Mouse (Mus musculus): ENCODE results near the gene Hyal4. TPM values are rescaled to one million over a fixed set of nuclear protein-coding genes. Genes with fewer than 3 reads are reported as not detected.

Gene Hyal4
- total and polyA plus RNA-seq, 2 experiments from 2014 or later: not detected

GRCm38 (mm10) chr6:24759281-24759680, 11.2 kb downstream of the Hyal4 start:
- WGBS: 90% methylated on average over 3 of the region's 3 CpGs
- Histone ChIP-seq H3K9me3 (ENCODE audit: low read length) (no peaks in the 10 kb centered on the region), H3K27me3 (ENCODE audit: insufficient read depth, low read length) (no peaks in the 10 kb centered on the region), H3K4me3 (ENCODE audit: low read depth, low read length) (no peak overlapping the region), H3K36me3 (ENCODE audit: insufficient read depth) (no peaks in the 10 kb centered on the region), H3K9ac (no peak overlapping the region), H3K4me1 (ENCODE audit: insufficient read depth) (no peaks in the 10 kb centered on the region), H3K4me2 (ENCODE audit: low read depth) (no peak overlapping the region), H3K27ac (ENCODE audit: low read depth, low read length) (no peak overlapping the region)
- no peak for TF ChIP-seq CTCF (IDR thresholded peaks at IDR 0.05; ENCODE audit: low read depth)
- ATAC-seq: no peak
- no peak for DNase-seq

GRCm38 (mm10) chr6:24766261-24766660, 18.1 kb downstream of the Hyal4 start:
- TF ChIP-seq CTCF (IDR thresholded peaks at IDR 0.05; ENCODE audit: low read depth): no peak
- Histone ChIP-seq H3K4me1 (ENCODE audit: insufficient read depth) (no peaks in the 10 kb centered on the region), H3K9ac (no peak overlapping the region), H3K9me3 (ENCODE audit: low read length) (no peaks in the 10 kb centered on the region), H3K4me2 (ENCODE audit: low read depth) (no peak overlapping the region), H3K27ac (ENCODE audit: low read depth, low read length) (no peak overlapping the region), H3K36me3 (ENCODE audit: insufficient read depth) (no peaks in the 10 kb centered on the region), H3K27me3 (ENCODE audit: insufficient read depth, low read length) (no peaks in the 10 kb centered on the region), H3K4me3 (ENCODE audit: low read depth, low read length) (no peak overlapping the region)
- 90% methylated on average over 2 of the region's 2 CpGs for WGBS
- DNase-seq (no peak), ATAC-seq (no peak)

GRCm38 (mm10) chr6:24779182-24779581, 31.1 kb downstream of the Hyal4 start:
- 52% methylated on average over 2 of the region's 2 CpGs for WGBS
- no peak overlapping the region for H3K4me3 ChIP-seq (ENCODE audit: low read depth, low read length)
- ATAC-seq: no peak

GRCm38 (mm10) chr6:24790888-24791287, 42.8 kb downstream of the Hyal4 start, which contains the start of gene Spam1:
Gene Spam1, plus strand, starts transcription at chr6:24791188.
- Histone ChIP-seq H3K27me3 (ENCODE audit: insufficient read depth, low read length) (no peaks in the 10 kb centered on the region), H3K9ac (no peak within 1 kb of the TSS), H3K9me3 (ENCODE audit: low read length) (no peaks in the 10 kb centered on the region), H3K27ac (ENCODE audit: low read depth, low read length) (no peak within 1 kb of the TSS), H3K36me3 (ENCODE audit: insufficient read depth) (no peaks in the 10 kb centered on the region), H3K4me2 (ENCODE audit: low read depth) (no peak within 1 kb of the TSS), H3K4me1 (ENCODE audit: insufficient read depth) (no peaks in the 10 kb centered on the region), H3K4me3 (ENCODE audit: low read depth, low read length) (no peak within 1 kb of the TSS)
- no peak for TF ChIP-seq CTCF (IDR thresholded peaks at IDR 0.05; ENCODE audit: low read depth)
- ATAC-seq (no peak), DNase-seq (no peak)

More at GRCm38 (mm10) chr6:24779182-24779581, 31.1 kb downstream of the Hyal4 start:
- Histone ChIP-seq H3K27me3 (ENCODE audit: insufficient read depth, low read length) (no peaks in the 10 kb centered on the region), H3K4me2 (ENCODE audit: low read depth) (no peak overlapping the region), H3K9ac (no peak overlapping the region), H3K4me1 (ENCODE audit: insufficient read depth) (no peaks in the 10 kb centered on the region), H3K9me3 (ENCODE audit: low read length) (no peaks in the 10 kb centered on the region), H3K27ac (ENCODE audit: low read depth, low read length) (no peak overlapping the region), H3K36me3 (ENCODE audit: insufficient read depth) (no peaks in the 10 kb centered on the region)
- no peak for TF ChIP-seq CTCF (IDR thresholded peaks at IDR 0.05; ENCODE audit: low read depth)
- DNase-seq: no peak

Other genes starting within 250 kb of the Hyal4 start
- gene Iqub, start 233.3 kb upstream of the Hyal4 start, total RNA-seq (2014; rRNA removed): 1.5 and 1.6 TPM in 2 replicates
- gene Iqub, start 233.3 kb upstream of the Hyal4 start, polyA plus RNA-seq (2015; fragmentation: Nextera tagmentation; extraction: Ambion mirVana): 1.3 and 1.5 TPM in 2 replicates
- 54.9 and 82.2 TPM in 2 replicates for gene Ndufa5, start 220.3 kb upstream of the Hyal4 start, total RNA-seq (2014; rRNA removed)
- 469 and 592 TPM in 2 replicates for gene Ndufa5, start 220.3 kb upstream of the Hyal4 start, polyA plus RNA-seq (2015; fragmentation: Nextera tagmentation; extraction: Ambion mirVana)
- not detected in 2 replicates for gene Asb15, start 220.2 kb upstream of the Hyal4 start, total RNA-seq (2014; rRNA removed)
- gene Asb15, start 220.2 kb upstream of the Hyal4 start, polyA plus RNA-seq (2015; fragmentation: Nextera tagmentation; extraction: Ambion mirVana): 0.05 TPM in 1 of 2 replicates, not detected in the other
- gene Lmod2, start 150.6 kb upstream of the Hyal4 start, total RNA-seq (2014; rRNA removed): 0.23 TPM in 1 of 2 replicates, not detected in the other
- not detected in 2 replicates for gene Lmod2, start 150.6 kb upstream of the Hyal4 start, polyA plus RNA-seq (2015; fragmentation: Nextera tagmentation; extraction: Ambion mirVana)
- gene Wasl, start 83.3 kb upstream of the Hyal4 start, total RNA-seq (2014; rRNA removed): 15.9 and 26.2 TPM in 2 replicates
- 49.9 and 59.5 TPM in 2 replicates for gene Wasl, start 83.3 kb upstream of the Hyal4 start, polyA plus RNA-seq (2015; fragmentation: Nextera tagmentation; extraction: Ambion mirVana)
- not detected in 2 replicates for gene Hyal6, start 15.1 kb upstream of the Hyal4 start, total RNA-seq (2014; rRNA removed)
- gene Hyal6, start 15.1 kb upstream of the Hyal4 start, polyA plus RNA-seq (2015; fragmentation: Nextera tagmentation; extraction: Ambion mirVana): not detected in 2 replicates
- gene Spam1, start 42.9 kb downstream of the Hyal4 start, total RNA-seq (2014; rRNA removed): not detected in 2 replicates
- not detected in 2 replicates for gene Spam1, start 42.9 kb downstream of the Hyal4 start, polyA plus RNA-seq (2015; fragmentation: Nextera tagmentation; extraction: Ambion mirVana)
- gene Hyal5, start 109.7 kb downstream of the Hyal4 start, total RNA-seq (2014; rRNA removed): not detected in 2 replicates
- not detected in 2 replicates for gene Hyal5, start 109.7 kb downstream of the Hyal4 start, polyA plus RNA-seq (2015; fragmentation: Nextera tagmentation; extraction: Ambion mirVana)
- 9.8 and 13.6 TPM in 2 replicates for gene Tmem229a, start 208.0 kb downstream of the Hyal4 start, total RNA-seq (2014; rRNA removed)
- 2.5 and 4.1 TPM in 2 replicates for gene Tmem229a, start 208.0 kb downstream of the Hyal4 start, polyA plus RNA-seq (2015; fragmentation: Nextera tagmentation; extraction: Ambion mirVana)

Data from forebrain, postnatal 0 days (tissue).